Mouse (Mus musculus) heart, postnatal 0 days (tissue): ENCODE measurements around the gene Rcc2. TPM values are rescaled to one million over a fixed set of nuclear protein-coding genes. Genes with fewer than 3 reads are reported as not detected.

Source experiments
- ATAC-seq: fragments of 200-750 bp; cut with Nextera tagmentation; 2 replicates; pipeline ENCODE4 v1.8.0; 2017; ENCODE audit warnings: low read depth, moderate number of reproducible peaks, moderate library complexity; ENCODE audit not compliant: insufficient read depth
- DNase-seq: peaks from one replicate; pipeline ENCODE4 v3.0.0-alpha.2; 2016; ENCODE audit warnings: low spot score
- H3K27ac ChIP-seq: fragments of 300-500 bp; sonication (generic); 2 replicates; pipeline ENCODE4 v1.5.1; 2014; ENCODE audit warnings: low read depth, mild to moderate bottlenecking
- H3K27me3 ChIP-seq: fragments of 300-500 bp; sonication (generic); 2 replicates; pipeline ENCODE4 v1.6.1; 2014; ENCODE audit warnings: low read length, mixed read lengths; ENCODE audit not compliant: control insufficient read depth, insufficient read depth
- H3K36me3 ChIP-seq: fragments of 300-500 bp; sonication (generic); replicated peaks from 2 replicates; pipeline ENCODE4 v1.6.1; 2014; ENCODE audit warnings: low read length, mixed read lengths; ENCODE audit not compliant: control insufficient read depth, insufficient read depth
- H3K4me1 ChIP-seq: fragments of 300-500 bp; sonication (generic); 2 replicates; pipeline ENCODE4 v1.6.1; 2014; ENCODE audit warnings: antibody characterized with exemption; ENCODE audit not compliant: control insufficient read depth, insufficient read depth
- H3K4me2 ChIP-seq: fragments of 300-500 bp; sonication (generic); 2 replicates; pipeline ENCODE4 v1.6.1; 2014; ENCODE audit warnings: low read depth, mild to moderate bottlenecking, low read length, moderate library complexity
- H3K4me3 ChIP-seq: fragments of 300-500 bp; sonication (generic); 2 replicates; pipeline ENCODE4 v1.5.1; 2014; ENCODE audit warnings: low read depth, low read length
- H3K9ac ChIP-seq: fragments of 300-500 bp; sonication (generic); replicated peaks from 2 replicates; pipeline ENCODE4 v1.6.1; 2014; ENCODE audit warnings: low read depth, low read length, mixed read lengths
- H3K9me3 ChIP-seq: fragments of 300-500 bp; sonication (generic); replicated peaks from 2 replicates; pipeline ENCODE4 v1.6.1; 2016; ENCODE audit warnings: low read length; ENCODE audit not compliant: control insufficient read depth
- CTCF ChIP-seq: IDR thresholded peaks from 2 replicates; pipeline ENCODE4 v1.5.1; 2016; ENCODE audit warnings: antibody characterized with exemption, control low read depth, low read depth
- EP300 ChIP-seq: IDR thresholded peaks from 2 replicates; pipeline ENCODE4 v1.6.1; 2016; ENCODE audit warnings: antibody characterized with exemption, low read depth
- WGBS: fragments of 180-500 bp; shearing (Covaris S2); extraction: QIAGEN DNeasy Blood & Tissue Kit; methylation state at CpG from one replicate; pipeline ENCODE4 v1.1.7; 2014; 5-methylcytosine and 5-hydroxymethylcytosine counted together
- polyA plus RNA-seq: library from polyadenylated mRNA; unstranded; fragments of >200 nt; fragmentation: Nextera tagmentation; extraction: Ambion mirVana; gene quantifications from 2 replicates; pipeline ENCODE4 v1.2.1, GENCODE M21; 2015
- total RNA-seq: library from RNA; depleted of rRNA; stranded (reverse); fragments of >200 nt; gene quantifications from 2 replicates; pipeline ENCODE4 v1.2.3, GENCODE M21; 2014; ENCODE audit warnings: low replicate concordance

Gene Rcc2
- total and polyA plus RNA-seq, 2 experiments from 2014 or later = 4.8 to 36.9 TPM

DNA sequence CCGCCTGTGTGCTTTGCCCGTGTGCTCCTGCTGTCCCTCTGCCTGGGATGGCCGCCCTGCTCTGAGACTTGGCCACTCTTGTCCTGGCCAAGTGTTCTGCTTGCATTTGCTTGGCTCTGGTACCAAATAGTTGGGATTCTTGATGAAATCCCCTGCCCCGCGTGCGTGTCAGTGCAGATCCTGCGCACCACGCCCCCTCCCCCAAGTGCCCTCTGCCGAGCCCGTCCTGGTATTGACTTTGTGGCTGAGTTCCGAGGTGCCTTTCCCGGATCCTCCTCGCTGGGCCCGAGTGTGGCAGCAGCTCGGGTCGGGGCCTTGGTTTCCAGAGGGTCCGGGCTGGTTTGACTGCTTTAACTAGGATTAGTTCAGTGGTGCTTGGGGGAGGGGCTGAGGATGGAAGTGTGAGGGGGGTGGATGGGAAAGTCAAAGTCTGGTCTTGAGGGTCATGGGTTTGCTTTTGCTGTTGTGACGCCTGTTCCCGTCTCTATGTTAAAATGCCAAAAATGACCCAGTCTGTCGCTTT is 21.7 kb downstream of the Rcc2 start:
- no peak for ATAC-seq

DNA sequence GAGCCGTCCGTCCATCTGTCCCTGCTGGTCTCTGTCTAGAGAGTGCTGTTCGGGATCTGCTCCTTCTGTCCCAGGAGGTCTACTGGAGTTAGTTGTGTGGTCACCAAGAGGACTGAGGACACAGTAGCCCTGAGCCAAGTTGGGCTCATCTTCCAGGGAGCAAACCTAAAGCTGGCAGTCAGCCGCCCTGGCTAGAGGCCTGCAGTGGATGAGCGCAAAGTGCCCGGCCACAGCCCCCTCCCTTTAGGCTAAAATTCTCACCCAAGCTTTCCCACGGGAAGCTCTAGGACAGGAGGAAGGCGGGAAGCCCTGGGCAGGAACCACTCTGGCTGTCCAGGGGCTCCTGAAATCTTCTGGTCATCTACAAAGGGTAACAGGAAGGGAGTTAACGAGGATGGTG is 22.4 kb downstream of the Rcc2 start:
- Histone ChIP-seq H3K36me3 (peaks cover 50% of the 10 kb centered on the region), H3K27ac (no peak overlapping the region), H3K4me1 (no peaks in the 10 kb centered on the region), H3K27me3 (no peaks in the 10 kb centered on the region), H3K9me3 (no peaks in the 10 kb centered on the region), H3K9ac (no peak overlapping the region), H3K4me3 (no peak overlapping the region), H3K4me2 (no peak overlapping the region)
- no peak for ATAC-seq
- WGBS = 76% methylated on average over 9 of the region's 9 CpGs
- DNase-seq = no peak
- no peak for TF ChIP-seq EP300
- TF ChIP-seq CTCF = no peak

More for the DNA sequence above, 21.7 kb downstream of the Rcc2 start:
- Histone ChIP-seq H3K27me3 (no peaks in the 10 kb centered on the region), H3K4me1 (no peaks in the 10 kb centered on the region), H3K27ac (no peak overlapping the region), H3K9ac (no peak overlapping the region; the same call in 1 of the 2 replicates), H3K36me3 (peaks cover 54% of the 10 kb centered on the region), H3K9me3 (no peaks in the 10 kb centered on the region), H3K4me3 (no peak overlapping the region), H3K4me2 (no peak overlapping the region)
- WGBS = 82% methylated on average over 20 of the region's 20 CpGs
- TF ChIP-seq CTCF = no peak
- DNase-seq = no peak

DNA sequence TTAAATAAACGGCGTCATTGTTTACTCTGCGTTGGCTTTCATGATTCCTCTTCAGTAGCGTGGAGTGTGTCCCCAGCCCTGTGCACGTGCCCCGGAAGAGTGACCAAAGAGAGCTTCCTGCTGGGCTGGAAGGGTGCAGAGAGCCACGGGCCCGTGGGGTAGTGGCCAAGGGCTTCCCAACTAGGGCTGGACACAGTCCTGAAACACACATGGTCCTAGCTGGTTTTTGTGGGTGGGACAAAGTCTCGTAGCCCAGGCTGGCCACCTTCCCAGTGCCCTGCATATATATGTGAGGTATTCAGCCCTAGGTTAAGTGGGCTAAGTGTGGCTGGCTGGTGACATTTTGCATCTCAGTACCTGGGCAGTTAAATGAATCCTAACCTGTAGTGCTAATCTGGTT is 22.9 kb downstream of the Rcc2 start:
- DNase-seq = no peak
- Histone ChIP-seq H3K4me2 (no peak overlapping the region), H3K4me1 (no peaks in the 10 kb centered on the region), H3K27ac (no peak overlapping the region), H3K27me3 (no peaks in the 10 kb centered on the region), H3K9ac (no peak overlapping the region), H3K4me3 (no peak overlapping the region), H3K9me3 (no peaks in the 10 kb centered on the region), H3K36me3 (peaks cover 45% of the 10 kb centered on the region)
- WGBS = 81% methylated on average over 9 of the region's 9 CpGs
- TF ChIP-seq EP300 (no peak), CTCF (no peak)
- no peak for ATAC-seq

DNA sequence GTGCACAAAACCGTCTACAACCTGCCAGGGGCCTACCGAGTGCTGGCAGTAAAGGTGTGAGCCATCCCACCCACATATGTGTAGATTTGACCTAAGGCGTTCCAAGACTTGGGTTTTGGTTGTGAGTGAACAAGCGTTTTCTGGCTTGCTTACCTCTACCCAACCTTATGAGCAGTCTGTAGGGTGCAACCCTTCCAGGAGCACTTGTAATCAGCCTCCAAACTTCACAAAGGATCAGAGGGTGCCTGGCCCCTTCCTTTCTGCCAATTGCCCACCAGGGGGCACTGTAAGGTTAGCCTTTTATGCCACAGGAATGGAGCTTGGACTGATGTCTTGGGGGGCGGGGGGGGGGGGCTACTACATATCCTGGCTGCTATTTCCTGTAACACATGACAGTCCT is 23.5 kb downstream of the Rcc2 start:
- 54% methylated on average over 5 of the region's 5 CpGs for WGBS
- peak; percentile 73 for TF ChIP-seq CTCF
- no peak for TF ChIP-seq EP300
- Histone ChIP-seq H3K9me3 (no peaks in the 10 kb centered on the region), H3K27ac (no peak overlapping the region), H3K4me1 (no peaks in the 10 kb centered on the region), H3K4me2 (no peak overlapping the region), H3K9ac (no peak overlapping the region), H3K4me3 (no peak overlapping the region), H3K27me3 (no peaks in the 10 kb centered on the region), H3K36me3 (peaks cover 39% of the 10 kb centered on the region)
- ATAC-seq (peak; percentile 46; the same call in 1 of the 2 replicates), DNase-seq (no peak)

DNA sequence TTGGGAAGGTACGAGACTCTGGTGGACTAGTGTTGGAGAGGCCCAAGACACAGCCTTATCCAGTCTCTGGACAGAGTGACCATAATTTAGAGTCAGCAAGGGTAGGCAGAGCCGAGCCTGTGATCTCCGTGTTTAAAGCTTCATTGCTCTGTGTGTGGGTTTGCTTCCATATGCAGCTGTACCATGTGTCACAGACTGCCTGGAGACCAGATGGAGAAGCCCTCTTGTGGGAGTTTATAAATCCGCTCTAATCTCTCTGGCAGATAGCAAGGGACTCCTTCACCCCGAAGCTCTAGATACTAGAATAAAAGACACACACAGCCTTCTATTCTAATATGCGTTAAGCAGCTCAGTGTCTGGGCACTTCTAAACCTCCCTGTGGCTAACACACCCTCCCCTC is 24.4 kb downstream of the Rcc2 start:
- ATAC-seq (no peak), DNase-seq (no peak)
- no peak overlapping the region for H3K4me2 ChIP-seq
- H3K4me3 ChIP-seq = no peak overlapping the region
- no peaks in the 10 kb centered on the region for H3K4me1 ChIP-seq
- no peak overlapping the region for H3K9ac ChIP-seq
- 61% methylated on average over 6 of the region's 6 CpGs for WGBS
- H3K9me3 ChIP-seq = no peaks in the 10 kb centered on the region
- no peaks in the 10 kb centered on the region for H3K27me3 ChIP-seq
- no peak overlapping the region for H3K27ac ChIP-seq
- TF ChIP-seq EP300 (no peak), CTCF (no peak)
- H3K36me3 ChIP-seq = peaks cover 32% of the 10 kb centered on the region

DNA sequence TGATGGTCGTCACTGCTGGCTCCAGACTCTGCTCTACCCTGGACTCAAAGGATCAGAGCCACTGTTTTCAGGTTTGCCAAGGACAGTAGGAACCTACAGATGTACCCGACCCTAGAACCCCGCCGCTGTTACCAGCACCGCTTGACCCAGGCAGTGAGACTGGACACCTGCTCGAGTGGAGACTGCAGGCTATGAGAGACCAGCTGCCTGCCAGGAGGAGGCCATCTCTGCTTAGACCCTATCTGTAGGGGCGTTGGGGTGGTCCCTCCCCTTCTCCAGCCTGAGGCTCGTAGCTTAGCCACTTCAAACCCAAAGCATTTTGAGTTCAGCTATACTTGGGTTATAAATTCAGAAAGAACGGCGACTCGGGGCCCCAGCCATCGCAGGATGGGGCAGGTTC is 26.6 kb downstream of the Rcc2 start:
- Histone ChIP-seq H3K27me3 (no peaks in the 10 kb centered on the region), H3K9me3 (no peaks in the 10 kb centered on the region), H3K27ac (no peak overlapping the region), H3K36me3 (peaks cover 11% of the 10 kb centered on the region; the same call in 1 of the 2 replicates), H3K4me2 (no peak overlapping the region), H3K4me3 (no peak overlapping the region), H3K4me1 (no peaks in the 10 kb centered on the region), H3K9ac (no peak overlapping the region)
- TF ChIP-seq EP300 (no peak), CTCF (no peak)
- DNase-seq = no peak
- no peak for ATAC-seq
- WGBS = 86% methylated on average over 12 of the region's 12 CpGs
